Mouse (Mus musculus) ES-E14 (cell line): Measurements from ENCODE around the gene Nt5dc1.
"Not testable (repeated sequence)": the region's sequence is repeated elsewhere in the genome, so short reads cannot be mapped to it uniquely, and the experiment has no call there.

Source experiments
- CHD2 ChIP-seq: IDR thresholded peaks from 2 replicates; pipeline ENCODE4 v1.6.1; 2014; ENCODE audit warnings: mild to moderate bottlenecking, low read depth, low read length, inconsistent platforms
- MAFK ChIP-seq: IDR thresholded peaks from 2 replicates; pipeline ENCODE4 v1.6.1; 2014; ENCODE audit warnings: mild to moderate bottlenecking, low read depth, low read length, inconsistent platforms; ENCODE audit not compliant: insufficient read depth
- ZC3H11A ChIP-seq: IDR thresholded peaks from 2 replicates; pipeline ENCODE4 v1.6.1; 2012; ENCODE audit warnings: low read depth, mild to moderate bottlenecking, inconsistent platforms, low read length, borderline replicate concordance
- ZNF384 ChIP-seq: IDR thresholded peaks from 2 replicates; pipeline ENCODE4 v1.6.1; 2012; ENCODE audit warnings: low read depth, low read length, inconsistent platforms

DNA sequence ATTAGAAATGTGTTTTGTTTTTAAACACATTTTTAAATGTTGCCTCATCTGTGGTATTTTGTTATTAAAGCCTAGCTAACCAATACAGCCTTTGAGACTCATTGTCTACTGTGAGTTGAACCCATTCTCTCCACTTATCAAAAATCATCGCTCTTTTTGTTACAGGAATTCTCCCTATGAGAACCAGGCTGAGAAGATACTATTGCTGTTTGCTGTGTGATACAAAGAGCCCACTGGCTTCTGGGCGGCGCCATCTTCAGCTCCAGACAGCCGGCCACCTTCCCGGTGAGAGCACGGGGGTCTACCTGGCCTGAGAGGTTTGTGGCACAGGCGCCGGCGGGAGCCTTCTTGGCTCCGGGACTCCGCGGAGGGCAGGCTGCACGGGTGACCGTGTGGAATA, 15.8 kb upstream of the Nt5dc1 start:
- TF ChIP-seq ZNF384, MAFK, CHD2, ZC3H11A: not testable (repeated sequence)
